ENCODE assay signal across 27 mouse cellular contexts in the genomic region with DNA sequence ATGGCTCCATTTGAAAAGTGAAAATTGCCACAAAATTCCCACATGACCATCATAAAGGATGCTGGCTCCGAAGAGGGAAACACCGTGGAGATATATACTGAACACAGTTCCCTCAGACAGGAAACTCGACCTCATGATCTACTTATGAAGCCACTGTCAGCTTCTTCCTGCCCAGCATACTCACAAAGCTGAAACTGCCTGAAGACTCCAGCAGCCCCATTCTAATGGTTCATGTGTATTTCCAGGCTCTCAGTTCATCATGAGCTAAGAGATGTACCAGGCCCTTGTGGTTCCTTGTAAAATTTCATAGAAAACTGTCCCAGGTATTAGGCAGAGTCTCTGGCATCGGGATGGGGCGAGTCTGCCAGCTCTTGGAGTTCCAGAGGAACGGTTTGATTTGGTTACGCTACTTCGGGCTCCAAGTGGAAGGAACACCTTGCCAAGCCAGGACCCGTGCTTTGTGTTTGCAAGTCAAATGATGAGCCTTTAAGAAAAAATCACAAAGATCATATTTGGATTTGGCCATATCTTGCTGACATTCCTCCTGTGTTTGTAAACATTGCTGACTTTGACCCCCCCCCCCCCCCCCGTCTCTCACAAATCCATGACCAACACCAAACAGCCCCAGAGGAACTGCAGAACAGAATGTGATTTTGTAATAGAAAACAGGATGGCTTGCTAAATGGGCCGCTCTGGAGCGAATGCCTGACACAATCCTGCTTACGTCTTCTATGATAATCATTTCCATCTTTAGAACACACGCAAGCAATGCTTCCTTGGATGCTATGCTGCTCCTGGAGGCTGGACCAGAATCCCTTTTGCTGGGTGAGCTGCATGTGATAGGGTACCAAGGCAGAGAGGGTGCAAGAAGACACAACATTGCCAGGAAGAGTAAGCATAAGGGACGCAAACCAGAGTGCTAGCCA.
DNase-seq lines count a peak whose midpoint lies in the region; ATAC-seq lines count a peak whose summit lies in the region.
"Had no signal": no experiment of that assay in that cellular context is flagged by ENCODE, and none has a peak within 500 bp of the region (broad histone marks: within the 10 kb centered on the region; RNA-seq: fewer than 3 reads in every experiment).

No protein-coding gene starts in this region.

- H3K4me1 ChIP-seq in embryonic facial prominence, embryonic 13.5 days = peaks cover 41% of the 10 kb centered on the region
- H3K4me1 ChIP-seq: neural tube, embryonic 15.5 days had no signal

- no peaks in the 10 kb centered on the region for H3K9me3 ChIP-seq in embryonic facial prominence, embryonic 13.5 days
- H3K9me3 ChIP-seq: limb, embryonic 12.5 days; neural tube, embryonic 15.5 days had no signal

- no peaks in the 10 kb centered on the region for H3K27me3 ChIP-seq in embryonic facial prominence, embryonic 13.5 days
- H3K27me3 ChIP-seq: limb, embryonic 12.5 days; neural tube, embryonic 15.5 days had no signal

- no peak overlapping the region for H3K4me2 ChIP-seq in embryonic facial prominence, embryonic 13.5 days
- H3K4me2 ChIP-seq: limb, embryonic 12.5 days; liver, embryonic 11.5 days; neural tube, embryonic 15.5 days had no signal

- DNase-seq in frontal cortex, adult 2 months (ENCODE audit: extremely low spot score in 1 of 2, low spot score in 1 of 2) = no peak
- DNase-seq in lung, postnatal 36 days = peak; percentile 5
- no peak for DNase-seq in lung, adult 18-20 months
- peak; percentile 24 for DNase-seq in telencephalon, adult 2 months (ENCODE audit: low read depth, low spot score)
- DNase-seq in kidney, adult 9 months = no peak
- DNase-seq: adrenal gland, adult 2 months; adrenal gland, postnatal 36 days; cerebellum, adult 9-10 months; heart, postnatal 14 days; kidney, postnatal 14 days; layer of hippocampus, adult 9-11 months; lung, postnatal 4 days; midbrain, embryonic 14.5 days; retina, postnatal 1 day; right cerebral cortex, postnatal 14 days; thymus, adult 18-20 months; thymus, postnatal 25 days had no signal

- WGBS in embryonic facial prominence, embryonic 13.5 days = 39% methylated on average over 15 of the region's 15 CpGs

- ATAC-seq in frontal cortex, adult (ENCODE audit: low TSS enrichment) = peak; percentile 87
- peak; percentile 48; the same call in 1 of the 2 replicates for ATAC-seq in embryonic facial prominence, embryonic 13.5 days (ENCODE audit: insufficient number of reproducible peaks, insufficient read depth, low FRiP score, low TSS enrichment, low read depth)
- ATAC-seq: activated CD4-positive, CD25-positive, alpha-beta regulatory T cell, adult 4 months; CD4-positive, CD25-positive, alpha-beta regulatory T cell, adult 4 months; forebrain, embryonic 16.5 days; hindbrain, embryonic 16.5 days had no signal

- no peak overlapping the region for H3K4me3 ChIP-seq in embryonic facial prominence, embryonic 13.5 days
- H3K4me3 ChIP-seq: erythroblast, embryonic 14.5 days; limb, embryonic 12.5 days; neural tube, embryonic 15.5 days had no signal

- no peak overlapping the region for H3K9ac ChIP-seq in embryonic facial prominence, embryonic 13.5 days
- H3K9ac ChIP-seq: limb, embryonic 12.5 days; neural tube, embryonic 15.5 days had no signal

- H3K36me3 ChIP-seq in embryonic facial prominence, embryonic 13.5 days = no peaks in the 10 kb centered on the region
- H3K36me3 ChIP-seq: limb, embryonic 12.5 days; neural tube, embryonic 15.5 days had no signal

- peak overlapping the region; percentile 69 for H3K27ac ChIP-seq in embryonic facial prominence, embryonic 13.5 days
- H3K27ac ChIP-seq: limb, embryonic 12.5 days; neural tube, embryonic 15.5 days had no signal

Comparison
In these comparisons a context has a peak if more than half of its experiments do, and no peak if none do; other contexts are left out.
1. DNase-seq: peak in lung, postnatal 36 days (single experiment) and telencephalon, adult 2 months (single experiment); none in frontal cortex, adult 2 months (0 of 2), lung, adult 18-20 months (0 of 2) and kidney, adult 9 months (single experiment).